Mouse (Mus musculus): ENCODE results near the gene Pnpla3.

DNA sequence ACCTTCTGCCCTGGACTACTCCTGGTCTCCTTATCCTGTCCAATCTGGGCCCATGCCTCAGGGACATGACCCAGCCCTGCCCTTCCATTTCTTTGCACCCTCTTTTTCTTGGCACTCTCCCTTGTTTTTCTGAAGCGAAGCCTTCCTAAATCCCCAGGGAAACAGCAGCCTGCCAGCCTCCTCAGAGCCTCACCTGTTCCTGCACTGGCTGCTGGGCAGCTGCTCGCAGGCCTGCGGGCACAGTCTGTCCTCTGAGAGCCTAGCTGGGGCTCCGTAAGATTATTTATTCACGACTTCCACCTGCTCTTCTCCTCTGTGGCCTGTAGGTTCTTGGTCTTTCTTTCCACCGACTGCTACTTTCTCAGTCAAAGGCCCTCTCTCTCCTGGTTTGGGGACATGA, 14.4 kb downstream of the Pnpla3 start:
- TF ChIP-seq CTCF (IDR thresholded peaks at IDR 0.05; ENCODE audit: low read depth, low read length) (no peak), POLR2A (IDR thresholded peaks at IDR 0.05; ENCODE audit: extremely low read depth, insufficient read depth, low read length) (no peak)

Data from liver, adult 2 months (tissue).